ENCODE assay signal across 11 mouse cellular contexts in the genomic region with DNA sequence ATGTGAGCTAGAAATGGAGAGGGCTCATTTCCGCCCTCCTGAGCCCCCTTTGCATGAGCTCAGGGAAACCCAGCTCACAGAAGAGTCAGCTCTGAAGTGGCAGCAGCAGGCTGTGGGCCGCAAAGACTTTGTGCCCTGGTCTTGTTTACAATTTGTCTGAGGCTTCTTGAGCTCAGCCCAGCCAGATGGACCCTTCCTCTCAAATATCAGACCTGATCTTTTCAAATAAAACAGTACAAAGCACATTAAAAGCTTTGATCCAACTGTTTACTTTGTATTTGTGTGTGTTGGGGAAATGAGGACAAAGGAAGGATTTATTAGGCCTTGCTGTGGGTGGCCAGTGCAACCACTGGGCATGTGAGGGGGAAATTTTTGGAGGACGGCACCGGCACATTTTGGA.
DNase-seq lines count a peak whose midpoint lies in the region; ATAC-seq and TF ChIP-seq lines count a peak whose summit lies in the region.
"Had no signal": no experiment of that assay in that cellular context is flagged by ENCODE, and none has a peak within 500 bp of the region (broad histone marks: within the 10 kb centered on the region; RNA-seq: fewer than 3 reads in every experiment).

No protein-coding gene starts in this region.

- no peak overlapping the region for H3K4me2 ChIP-seq in forebrain, embryonic 16.5 days (ENCODE audit: low read length)
- H3K4me2 ChIP-seq in limb, embryonic 15.5 days = no peak overlapping the region
- H3K4me2 ChIP-seq: heart, embryonic 12.5 days had no signal

- H3K4me1 ChIP-seq in forebrain, embryonic 16.5 days (replicated peaks; ENCODE audit: control insufficient read depth, insufficient read depth, low read length) = peaks cover 42% of the 10 kb centered on the region
- H3K4me1 ChIP-seq in limb, embryonic 15.5 days = peaks cover 36% of the 10 kb centered on the region

- no peaks in the 10 kb centered on the region; the same call in 1 of the 2 replicates for H3K36me3 ChIP-seq in forebrain, embryonic 16.5 days (ENCODE audit: control insufficient read depth, insufficient read depth)
- H3K36me3 ChIP-seq in limb, embryonic 15.5 days = no peaks in the 10 kb centered on the region
- H3K36me3 ChIP-seq: heart, embryonic 12.5 days had no signal

- no peak overlapping the region for H3K4me3 ChIP-seq in forebrain, embryonic 16.5 days (replicated peaks; ENCODE audit: low read length)
- no peak overlapping the region for H3K4me3 ChIP-seq in limb, embryonic 15.5 days
- H3K4me3 ChIP-seq: heart, embryonic 12.5 days had no signal

- DNase-seq in cerebellum, adult 9-11 months = peak; percentile 3
- DNase-seq in cerebellum, postnatal 4 days (ENCODE audit: low spot score in 2 of 2) = no peak
- peak; percentile 68 for DNase-seq in brain, embryonic 14.5 days (ENCODE audit: low read depth)
- no peak for DNase-seq in left cerebral cortex, postnatal 25 days (ENCODE audit: low spot score in 2 of 2)
- DNase-seq in cerebellum, postnatal 10 days = no peak
- DNase-seq in thymus, postnatal 4 days = no peak
- DNase-seq: kidney, adult 18-20 months; lung, postnatal 14 days had no signal

- WGBS in forebrain, embryonic 16.5 days = 9% methylated on average over 4 of the region's 4 CpGs
- 38% methylated on average over 4 of the region's 4 CpGs for WGBS in limb, embryonic 15.5 days

- no peaks in the 10 kb centered on the region for H3K27me3 ChIP-seq in forebrain, embryonic 16.5 days (replicated peaks; ENCODE audit: control insufficient read depth, insufficient read depth, low read length)
- H3K27me3 ChIP-seq in limb, embryonic 15.5 days = no peaks in the 10 kb centered on the region
- H3K27me3 ChIP-seq: heart, embryonic 12.5 days had no signal

- ATAC-seq in forebrain, embryonic 16.5 days = no peak
- ATAC-seq in limb, embryonic 15.5 days (ENCODE audit: insufficient number of reproducible peaks, low FRiP score, low TSS enrichment, low read depth) = no peak

- H3K9ac ChIP-seq in forebrain, embryonic 16.5 days (replicated peaks; ENCODE audit: low read depth, low read length) = peak overlapping the region; percentile 26; the same call in 1 of the 2 replicates
- no peak overlapping the region for H3K9ac ChIP-seq in limb, embryonic 15.5 days
- H3K9ac ChIP-seq: heart, embryonic 12.5 days had no signal

- TF ChIP-seq POLR2A in brain, embryonic 14.5 days (IDR thresholded peaks at IDR 0.05; ENCODE audit: borderline replicate concordance, extremely low read depth, insufficient read depth, insufficient read length, poor library complexity, severe bottlenecking) = no peak

- H3K9me3 ChIP-seq in forebrain, embryonic 16.5 days (ENCODE audit: control insufficient read depth, low read length) = no peaks in the 10 kb centered on the region
- no peaks in the 10 kb centered on the region for H3K9me3 ChIP-seq in limb, embryonic 15.5 days
- H3K9me3 ChIP-seq: heart, embryonic 12.5 days had no signal

- TF ChIP-seq CTCF in brain, embryonic 14.5 days (IDR thresholded peaks at IDR 0.05; ENCODE audit: borderline replicate concordance, extremely low read depth, insufficient read depth, insufficient read length) = no peak

- intact Hi-C loops in left cerebral cortex, postnatal 25 days (cut with DNase I) = no loop called here

- peak overlapping the region; percentile 92 for H3K27ac ChIP-seq in forebrain, embryonic 16.5 days (ENCODE audit: low read length)
- 0 out of 2 replicates have a peak overlapping the region, but pooled peaks have one; percentile 4 for H3K27ac ChIP-seq in limb, embryonic 15.5 days

Comparison
In these comparisons a context has a peak if more than half of its experiments do, and no peak if none do; other contexts are left out.
1. DNase-seq: peak in cerebellum, adult 9-11 months (single experiment) and brain, embryonic 14.5 days (single experiment); none in cerebellum, postnatal 4 days (0 of 2), left cerebral cortex, postnatal 25 days (0 of 2), cerebellum, postnatal 10 days (0 of 2) and thymus, postnatal 4 days (single experiment).